Mouse (Mus musculus) lung, embryonic 15.5 days (tissue): Measurements from ENCODE around the gene Per1. TPM values are rescaled to one million over a fixed set of nuclear protein-coding genes. Genes with fewer than 3 reads are reported as not detected.

ENCODE experiments used
- ATAC-seq: fragments of 200-750 bp; cut with Nextera tagmentation; 2 replicates; pipeline ENCODE4 v1.8.0; 2017; ENCODE audit warnings: moderate number of reproducible peaks, borderline replicate concordance; ENCODE audit not compliant: low FRiP score, low TSS enrichment; ENCODE audit errors: extremely low read depth
- H3K27ac ChIP-seq: fragments of 300-500 bp; sonication (generic); 2 replicates; pipeline ENCODE4 v1.5.1; 2015; ENCODE audit warnings: moderate library complexity, mild to moderate bottlenecking, inconsistent platforms
- H3K27me3 ChIP-seq: fragments of 300-500 bp; sonication (generic); 2 replicates; pipeline ENCODE4 v1.6.1; 2015; ENCODE audit warnings: inconsistent platforms
- H3K36me3 ChIP-seq: fragments of 300-500 bp; sonication (generic); 2 replicates; pipeline ENCODE4 v1.6.1; 2015; ENCODE audit warnings: inconsistent platforms
- H3K4me1 ChIP-seq: fragments of 300-500 bp; sonication (generic); 2 replicates; pipeline ENCODE4 v1.6.1; 2015; ENCODE audit warnings: inconsistent platforms
- H3K4me2 ChIP-seq: fragments of 300-500 bp; sonication (generic); 2 replicates; pipeline ENCODE4 v1.6.1; 2015; ENCODE audit warnings: inconsistent platforms, mild to moderate bottlenecking, moderate library complexity
- H3K4me3 ChIP-seq: fragments of 300-500 bp; sonication (generic); 2 replicates; pipeline ENCODE4 v1.5.1; 2015; ENCODE audit warnings: mild to moderate bottlenecking, inconsistent platforms
- H3K9ac ChIP-seq: fragments of 300-500 bp; sonication (generic); 2 replicates; pipeline ENCODE4 v1.6.1; 2015; ENCODE audit warnings: inconsistent platforms
- H3K9me3 ChIP-seq: fragments of 300-500 bp; sonication (generic); 2 replicates; pipeline ENCODE4 v1.6.1; 2016; ENCODE audit warnings: inconsistent platforms
- WGBS: fragments of 180-500 bp; shearing (Covaris S2); methylation state at CpG from one replicate; pipeline ENCODE4 v1.1.7; 2015; 5-methylcytosine and 5-hydroxymethylcytosine counted together
- polyA plus RNA-seq: library from polyadenylated mRNA; unstranded; fragments of >200 nt; fragmentation: Nextera tagmentation; extraction: Ambion mirVana; gene quantifications from 2 replicates; pipeline ENCODE4 v1.2.1, GENCODE M21; 2015

The Per1 gene
- polyA plus RNA-seq, 1 experiment from 2014 or later = 24.0 TPM

DNA sequence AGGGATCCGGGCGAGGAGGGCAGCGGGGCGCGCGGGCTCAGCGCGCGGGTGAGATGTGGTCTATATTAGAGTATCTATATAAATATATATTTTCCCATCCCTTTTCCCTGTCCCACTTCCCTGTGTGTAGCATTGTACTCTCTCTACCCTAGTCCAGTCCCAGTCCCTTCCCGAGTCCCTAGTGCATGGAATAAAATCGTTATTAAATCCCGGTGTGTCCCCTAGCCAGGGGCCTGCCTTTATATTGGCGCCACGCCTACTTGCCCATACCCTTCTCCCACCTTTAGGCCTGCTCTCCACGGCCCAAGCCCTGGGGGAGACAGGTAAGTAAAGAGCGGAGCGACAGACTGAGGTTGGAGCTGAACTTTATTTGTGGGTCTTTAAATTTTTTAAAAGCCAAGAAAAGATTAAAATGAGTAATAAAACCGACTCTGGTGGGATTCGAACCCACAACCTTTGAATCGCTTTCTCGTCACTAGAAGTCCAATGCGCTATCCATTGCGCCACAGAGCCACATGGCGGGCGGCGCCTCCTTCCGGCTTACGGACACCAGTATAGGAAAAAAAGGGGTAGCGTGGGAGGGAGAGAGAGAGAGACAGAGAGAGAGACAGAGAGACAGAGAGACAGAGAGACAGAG lies 28.2 kb downstream of the Per1 start:
- Histone ChIP-seq H3K4me1 (peaks cover 44% of the 10 kb centered on the region), H3K9me3 (no peaks in the 10 kb centered on the region), H3K4me3 (peak overlapping the region; percentile 80), H3K4me2 (peak overlapping the region; percentile 94), H3K9ac (peak overlapping the region; percentile 78), H3K36me3 (no peaks in the 10 kb centered on the region), H3K27ac (peak overlapping the region; percentile 98), H3K27me3 (peaks cover 3% of the 10 kb centered on the region; the same call in 1 of the 2 replicates)
- 2% methylated on average over 29 of the region's 29 CpGs for WGBS
- ATAC-seq = peak; percentile 1

DNA sequence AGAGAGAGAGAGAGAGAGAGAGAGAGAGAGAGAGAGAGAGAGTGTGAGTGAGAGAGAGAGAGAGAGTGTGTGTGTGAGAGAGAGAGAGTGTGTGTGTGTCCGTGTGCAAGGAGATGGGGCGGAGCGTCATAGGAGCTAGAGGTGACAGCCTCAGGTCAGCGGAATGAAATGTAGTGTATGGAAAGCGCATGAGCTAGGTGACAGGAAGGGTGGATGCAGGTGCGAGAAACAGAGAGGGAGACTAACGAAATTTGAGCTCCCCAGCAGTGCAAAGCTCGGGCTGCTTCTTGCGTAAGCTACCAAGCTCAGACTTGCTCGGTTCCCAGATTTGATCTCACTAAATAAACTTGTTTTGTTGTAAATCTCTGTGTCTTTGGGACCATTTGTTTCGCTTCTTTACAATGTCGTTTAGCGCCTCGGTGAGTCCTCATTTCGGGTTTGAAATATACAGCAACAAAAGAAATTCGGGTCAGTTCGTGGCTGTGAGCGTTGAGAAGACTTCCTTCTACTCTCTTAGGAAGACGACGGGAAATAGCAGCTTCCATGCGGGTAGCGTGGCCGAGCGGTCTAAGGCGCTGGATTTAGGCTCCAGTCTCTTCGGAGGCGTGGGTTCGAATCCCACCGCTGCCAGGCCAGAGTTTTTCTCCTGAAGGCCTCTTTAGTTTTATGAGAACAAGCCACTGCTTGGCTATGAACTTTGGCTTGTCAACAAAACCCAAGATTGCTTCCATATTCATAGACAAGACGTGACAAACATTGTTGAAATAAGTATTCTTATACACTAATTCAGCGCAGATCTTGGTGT lies 28.9 kb downstream of the Per1 start:
- Histone ChIP-seq H3K9me3 (no peaks in the 10 kb centered on the region), H3K36me3 (no peaks in the 10 kb centered on the region), H3K9ac (peak overlapping the region; percentile 49), H3K4me3 (peak overlapping the region; percentile 80), H3K27me3 (peaks cover 4% of the 10 kb centered on the region; the same call in 1 of the 2 replicates), H3K4me1 (peaks cover 42% of the 10 kb centered on the region), H3K4me2 (peak overlapping the region; percentile 94), H3K27ac (peak overlapping the region; percentile 80)
- peak; percentile 48 for ATAC-seq
- WGBS = under 1% methylated on average over 31 of the region's 31 CpGs

DNA sequence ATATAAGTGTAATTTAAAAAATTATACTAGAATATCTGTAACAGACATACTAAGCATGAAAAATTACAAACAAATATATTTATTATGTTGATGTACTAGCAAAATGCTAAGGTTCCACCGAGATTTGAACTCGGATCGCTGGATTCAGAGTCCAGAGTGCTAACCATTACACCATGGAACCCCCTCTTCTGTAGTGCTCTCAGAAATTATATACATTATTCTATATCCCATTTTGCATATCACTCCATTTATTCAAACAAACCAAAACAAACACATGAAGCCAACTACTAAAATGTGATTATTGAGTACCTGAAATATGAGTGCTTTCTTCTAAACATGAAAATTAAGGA lies 29.5 kb downstream of the Per1 start:
- no peak overlapping the region for H3K9ac ChIP-seq
- H3K9me3 ChIP-seq = no peaks in the 10 kb centered on the region
- H3K4me3 ChIP-seq = peak overlapping the region; percentile 80
- peaks cover 4% of the 10 kb centered on the region; the same call in 1 of the 2 replicates for H3K27me3 ChIP-seq
- H3K4me1 ChIP-seq = peaks cover 37% of the 10 kb centered on the region
- ATAC-seq = no peak; the same call in 1 of the 2 replicates
- H3K36me3 ChIP-seq = no peaks in the 10 kb centered on the region
- no peak overlapping the region for H3K27ac ChIP-seq
- WGBS = under 1% methylated on average over 3 of the region's 3 CpGs
- H3K4me2 ChIP-seq = peak overlapping the region; percentile 94

- H3K4me3 ChIP-seq = peak overlapping the region; percentile 67
- peak overlapping the region; percentile 52 for H3K27ac ChIP-seq
- no peaks in the 10 kb centered on the region for H3K9me3 ChIP-seq
- under 1% methylated on average over 24 of the region's 24 CpGs for WGBS
- peak; percentile 9; the same call in 1 of the 2 replicates for ATAC-seq
- H3K9ac ChIP-seq = peak overlapping the region; percentile 50
- peaks cover 29% of the 10 kb centered on the region for H3K4me1 ChIP-seq
- peak overlapping the region; percentile 95 for H3K4me2 ChIP-seq
- H3K27me3 ChIP-seq = peaks cover 4% of the 10 kb centered on the region; the same call in 1 of the 2 replicates
- H3K36me3 ChIP-seq = no peaks in the 10 kb centered on the region
These were observed 30.2 kb downstream of the Per1 start for GRCm38 (mm10) chr11:69125041-69125851.

GRCm38 (mm10) chr11:69125852-69125918 lies 30.7 kb downstream of the Per1 start, which contains the start of gene Aloxe3:
Aloxe3 (plus strand) TSS chr11:69125896.
- H3K27ac ChIP-seq = peak within 1 kb of the TSS; percentile 52
- WGBS = 2% methylated on average over 3 of the region's 3 CpGs
- H3K27me3 ChIP-seq = peaks cover 4% of the 10 kb centered on the region; the same call in 1 of the 2 replicates
- no peak for ATAC-seq
- no peaks in the 10 kb centered on the region for H3K36me3 ChIP-seq
- peak within 1 kb of the TSS; percentile 50 for H3K9ac ChIP-seq
- H3K4me2 ChIP-seq = peak within 1 kb of the TSS; percentile 95
- H3K9me3 ChIP-seq = no peaks in the 10 kb centered on the region
- peak within 1 kb of the TSS; percentile 67 for H3K4me3 ChIP-seq
- H3K4me1 ChIP-seq = peaks cover 24% of the 10 kb centered on the region

- H3K9me3 ChIP-seq = no peaks in the 10 kb centered on the region
- H3K4me1 ChIP-seq = peaks cover 20% of the 10 kb centered on the region
- H3K27ac ChIP-seq = peak overlapping the region; percentile 52; the same call in 1 of the 2 replicates
- H3K4me3 ChIP-seq = peak overlapping the region; percentile 67
- peak overlapping the region; percentile 50 for H3K9ac ChIP-seq
- no peaks in the 10 kb centered on the region for H3K36me3 ChIP-seq
- peak overlapping the region; percentile 95 for H3K4me2 ChIP-seq
- no peak for ATAC-seq
- 9% methylated on average over 20 of the region's 20 CpGs for WGBS
- peaks cover 4% of the 10 kb centered on the region; the same call in 1 of the 2 replicates for H3K27me3 ChIP-seq
These were observed 31.1 kb downstream of the Per1 start for GRCm38 (mm10) chr11:69125919-69126705.

DNA sequence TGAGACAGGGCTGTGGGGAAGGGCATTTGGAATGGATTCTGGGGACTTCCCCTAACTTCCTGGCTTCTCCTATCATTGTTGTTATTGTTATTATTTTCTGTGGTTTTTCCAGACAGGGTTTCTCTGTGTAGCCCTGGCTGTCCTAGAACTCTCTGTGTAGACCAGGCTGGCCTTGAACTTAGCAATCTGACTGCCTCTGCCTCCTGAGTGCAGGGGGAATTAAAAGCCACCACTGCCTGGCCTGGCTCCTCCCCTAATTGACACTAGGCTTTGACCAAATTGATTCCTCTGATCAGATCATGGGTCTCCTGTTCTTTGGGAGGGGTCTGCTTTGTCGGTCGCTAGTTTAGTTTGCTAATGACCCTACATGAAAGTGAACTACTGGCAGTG lies 31.7 kb downstream of the Per1 start:
- 38% methylated on average over 2 of the region's 2 CpGs for WGBS
- no peak for ATAC-seq
- H3K9ac ChIP-seq = no peak overlapping the region
- peak overlapping the region; percentile 67; the same call in 1 of the 2 replicates for H3K4me3 ChIP-seq
- H3K4me1 ChIP-seq = peaks cover 16% of the 10 kb centered on the region
- peak overlapping the region; percentile 95 for H3K4me2 ChIP-seq
- no peak overlapping the region for H3K27ac ChIP-seq
- no peaks in the 10 kb centered on the region for H3K36me3 ChIP-seq
- no peaks in the 10 kb centered on the region for H3K9me3 ChIP-seq
- peaks cover 4% of the 10 kb centered on the region; the same call in 1 of the 2 replicates for H3K27me3 ChIP-seq

DNA sequence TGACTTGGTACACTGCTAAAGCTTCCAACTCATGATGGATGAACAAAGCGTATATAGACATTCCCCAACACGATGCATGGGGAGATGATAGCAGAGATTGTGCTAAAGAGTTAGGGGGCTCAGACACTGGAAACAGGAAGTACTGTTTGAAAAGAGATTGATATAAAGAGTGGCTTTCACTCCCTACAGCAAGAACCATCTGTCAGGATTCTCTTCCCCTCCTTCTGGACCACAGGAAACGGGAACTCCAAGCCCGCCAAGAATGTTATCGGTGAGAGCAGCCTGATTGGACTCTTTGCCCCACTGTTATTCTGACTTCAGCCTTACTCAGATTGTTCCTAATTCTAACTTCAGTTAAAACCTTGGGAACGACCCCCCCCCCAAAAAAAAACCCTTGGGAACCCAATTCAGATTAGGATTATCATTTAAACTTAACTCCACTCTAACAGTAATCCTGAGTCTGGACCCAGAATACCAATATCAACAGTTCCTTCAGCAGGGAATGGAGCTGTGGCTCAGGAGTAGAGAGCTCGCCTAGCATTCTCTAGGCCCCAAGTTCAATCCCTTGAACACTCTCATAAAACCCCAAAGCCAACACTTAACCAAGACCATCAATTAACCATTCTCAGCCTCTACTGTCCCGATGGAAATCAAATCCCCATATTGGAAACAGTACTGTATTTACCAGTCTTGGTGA lies 33.6 kb downstream of the Per1 start:
- no peak overlapping the region for H3K27ac ChIP-seq
- 57% methylated on average over 8 of the region's 8 CpGs for WGBS
- peaks cover 15% of the 10 kb centered on the region for H3K4me1 ChIP-seq
- H3K4me2 ChIP-seq = no peak overlapping the region
- no peak overlapping the region for H3K4me3 ChIP-seq
- ATAC-seq = no peak
- peaks cover 8% of the 10 kb centered on the region; the same call in 1 of the 2 replicates for H3K27me3 ChIP-seq
- no peaks in the 10 kb centered on the region for H3K9me3 ChIP-seq
- H3K36me3 ChIP-seq = no peaks in the 10 kb centered on the region
- H3K9ac ChIP-seq = no peak overlapping the region

DNA sequence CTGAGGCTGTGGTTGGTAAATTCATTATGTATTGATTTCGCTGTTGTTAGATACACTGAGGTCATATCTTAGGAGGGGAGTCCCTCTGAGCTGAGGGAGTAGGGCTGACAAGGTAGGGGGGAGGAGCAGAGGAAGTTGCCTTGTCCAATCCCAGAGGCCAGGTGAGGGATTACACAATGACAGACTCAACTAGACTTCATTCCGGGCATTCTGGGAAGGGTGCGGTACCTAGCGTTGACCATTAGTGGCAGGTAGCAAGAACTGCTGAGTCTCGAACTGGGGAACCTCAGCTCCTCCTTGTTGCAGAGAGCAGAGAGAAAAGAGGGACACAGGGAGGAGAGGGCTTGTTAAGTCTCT lies 38.5 kb downstream of the Per1 start:
- 20% methylated on average over 5 of the region's 5 CpGs for WGBS
- H3K9ac ChIP-seq = peak overlapping the region; percentile 31; the same call in 1 of the 2 replicates
- no peak overlapping the region for H3K27ac ChIP-seq
- peak; percentile 4; the same call in 1 of the 2 replicates for ATAC-seq
- peak overlapping the region; percentile 46 for H3K4me3 ChIP-seq
- 0 out of 2 replicates have a peak, but pooled peaks cover 4% of the 10 kb centered on the region for H3K27me3 ChIP-seq
- peaks cover 13% of the 10 kb centered on the region; the same call in 1 of the 2 replicates for H3K4me1 ChIP-seq
- no peaks in the 10 kb centered on the region for H3K36me3 ChIP-seq
- peak overlapping the region; percentile 82 for H3K4me2 ChIP-seq
- no peaks in the 10 kb centered on the region for H3K9me3 ChIP-seq

- peaks cover 13% of the 10 kb centered on the region; the same call in 1 of the 2 replicates for H3K4me1 ChIP-seq
- 0 out of 2 replicates have a peak, but pooled peaks cover 4% of the 10 kb centered on the region for H3K27me3 ChIP-seq
- H3K9ac ChIP-seq = peak overlapping the region; percentile 31
- peak overlapping the region; percentile 46 for H3K4me3 ChIP-seq
- H3K27ac ChIP-seq = no peak overlapping the region
- H3K4me2 ChIP-seq = peak overlapping the region; percentile 82
- no peaks in the 10 kb centered on the region for H3K9me3 ChIP-seq
- 1% methylated on average over 34 of the region's 34 CpGs for WGBS
- no peaks in the 10 kb centered on the region for H3K36me3 ChIP-seq
- ATAC-seq = peak; percentile 81
These were observed 39.1 kb downstream of the Per1 start for GRCm38 (mm10) chr11:69133923-69134621.
